Mouse (Mus musculus) neural tube, embryonic 12.5 days (tissue): Measurements from ENCODE around the gene Abcg2. TPM values are rescaled to one million over a fixed set of nuclear protein-coding genes. Genes with fewer than 3 reads are reported as not detected.
"Not testable (repeated sequence)": the region's sequence is repeated elsewhere in the genome, so short reads cannot be mapped to it uniquely, and the experiment has no call there.

Experiments
- ATAC-seq: fragments of 200-750 bp; cut with Nextera tagmentation; 2 replicates; pipeline ENCODE4 v1.8.0; 2017; ENCODE audit warnings: low read depth, mild to moderate bottlenecking, moderate TSS enrichment, moderate library complexity; ENCODE audit not compliant: low FRiP score
- H3K27ac ChIP-seq: fragments of 300-500 bp; sonication (generic); 2 replicates; pipeline ENCODE4 v1.5.1; 2016
- H3K27me3 ChIP-seq: fragments of 300-500 bp; sonication (generic); replicated peaks from 2 replicates; pipeline ENCODE4 v1.6.1; 2016; ENCODE audit warnings: mild to moderate bottlenecking
- H3K36me3 ChIP-seq: fragments of 300-500 bp; sonication (generic); 2 replicates; pipeline ENCODE4 v1.6.1; 2016; ENCODE audit warnings: mild to moderate bottlenecking
- H3K4me1 ChIP-seq: fragments of 300-500 bp; sonication (generic); 2 replicates; pipeline ENCODE4 v1.6.1; 2016
- H3K4me2 ChIP-seq: fragments of 300-500 bp; sonication (generic); replicated peaks from 2 replicates; pipeline ENCODE4 v1.6.1; 2016; ENCODE audit warnings: mild to moderate bottlenecking
- H3K4me3 ChIP-seq: fragments of 300-500 bp; sonication (generic); 2 replicates; pipeline ENCODE4 v1.5.1; 2016
- H3K9ac ChIP-seq: fragments of 300-500 bp; sonication (generic); 2 replicates; pipeline ENCODE4 v1.6.1; 2016; ENCODE audit warnings: mild to moderate bottlenecking
- H3K9me3 ChIP-seq: fragments of 300-500 bp; sonication (generic); 2 replicates; pipeline ENCODE4 v1.6.1; 2016; ENCODE audit warnings: mild to moderate bottlenecking
- WGBS: fragments of 180-500 bp; shearing (Covaris S2); methylation state at CpG from one replicate; pipeline ENCODE4 v1.1.7; 2016; 5-methylcytosine and 5-hydroxymethylcytosine counted together
- polyA plus RNA-seq: library from polyadenylated mRNA; unstranded; fragments of >200 nt; fragmentation: Nextera tagmentation; extraction: Ambion mirVana; gene quantifications from 2 replicates; pipeline ENCODE4 v1.2.1, GENCODE M21; 2016

Abcg2 gene
- polyA plus RNA-seq, 1 experiment from 2014 or later: 44.0 TPM

DNA sequence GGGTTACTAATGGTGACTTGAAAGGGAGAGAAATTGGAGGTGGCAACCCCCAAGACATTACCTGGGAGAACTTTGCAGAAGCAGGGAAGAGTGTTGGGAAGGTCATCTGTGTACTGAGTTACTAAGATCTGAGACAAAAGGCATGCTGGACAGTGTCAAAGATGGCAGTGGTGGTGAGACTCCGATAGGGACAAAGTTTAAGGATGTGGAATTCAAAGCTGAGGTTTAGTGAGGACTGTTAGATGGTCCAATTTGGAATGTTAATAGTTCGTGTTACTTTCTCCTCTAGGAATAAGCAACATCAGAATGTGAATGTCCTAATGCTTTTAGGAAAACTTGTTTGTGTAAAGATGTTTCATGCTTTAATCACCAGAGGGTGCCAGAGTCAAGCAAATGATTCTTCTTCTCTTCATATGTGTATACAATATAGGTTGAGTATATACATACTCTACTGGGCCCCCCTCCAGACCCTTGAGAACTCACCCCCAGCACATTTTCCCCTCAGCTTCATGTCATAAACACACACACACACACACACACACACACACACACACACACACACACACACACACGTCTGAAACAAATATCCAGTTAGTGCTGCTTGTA, 19.3 kb downstream of the Abcg2 start:
- not testable (repeated sequence) for H3K36me3 ChIP-seq, H3K4me2 ChIP-seq, H3K9ac ChIP-seq, H3K9me3 ChIP-seq, H3K4me3 ChIP-seq, H3K27ac ChIP-seq, H3K4me1 ChIP-seq, H3K27me3 ChIP-seq
- whole genome bisulfite sequencing: 79% methylated on average over 3 of the region's 3 CpGs
- ATAC-seq: 0 out of 2 replicates have a peak, but pooled peaks have one; percentile 34

GRCm38 (mm10) chr6:58606642-58607041, 22.3 kb downstream of the Abcg2 start:
- H3K4me3 ChIP-seq: no peak overlapping the region
- H3K9me3 ChIP-seq: peaks cover 5% of the 10 kb centered on the region; the same call in 1 of the 2 replicates
- no peak for ATAC-seq
- no peak overlapping the region for H3K27ac ChIP-seq
- 86% methylated on average over 4 of the region's 4 CpGs for WGBS
- H3K27me3 ChIP-seq: no peaks in the 10 kb centered on the region
- no peak overlapping the region for H3K4me2 ChIP-seq
- no peak overlapping the region for H3K9ac ChIP-seq
- no peaks in the 10 kb centered on the region for H3K4me1 ChIP-seq
- no peaks in the 10 kb centered on the region for H3K36me3 ChIP-seq

DNA sequence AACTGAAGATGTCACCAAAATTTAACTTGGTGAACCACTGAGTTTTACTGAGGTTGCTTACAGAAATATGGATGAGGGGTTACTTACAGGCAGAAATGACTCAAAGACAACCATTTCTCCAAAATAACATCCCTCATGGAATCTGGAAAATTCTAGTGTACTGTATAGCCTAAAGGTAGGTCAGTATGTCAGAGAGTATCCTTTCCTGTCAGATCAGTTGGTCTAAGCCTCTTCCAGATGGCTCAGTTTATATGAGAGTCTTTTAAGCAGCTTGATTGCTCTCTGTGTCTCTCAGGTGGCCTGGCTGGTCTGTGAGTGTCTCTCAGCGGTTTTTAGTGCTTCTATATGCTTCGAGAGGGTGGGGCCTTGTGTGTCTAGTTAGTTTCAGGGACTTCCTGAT, 24.1 kb downstream of the Abcg2 start:
- no peak for ATAC-seq
- 75% methylated on average over 2 of the region's 2 CpGs for WGBS

DNA sequence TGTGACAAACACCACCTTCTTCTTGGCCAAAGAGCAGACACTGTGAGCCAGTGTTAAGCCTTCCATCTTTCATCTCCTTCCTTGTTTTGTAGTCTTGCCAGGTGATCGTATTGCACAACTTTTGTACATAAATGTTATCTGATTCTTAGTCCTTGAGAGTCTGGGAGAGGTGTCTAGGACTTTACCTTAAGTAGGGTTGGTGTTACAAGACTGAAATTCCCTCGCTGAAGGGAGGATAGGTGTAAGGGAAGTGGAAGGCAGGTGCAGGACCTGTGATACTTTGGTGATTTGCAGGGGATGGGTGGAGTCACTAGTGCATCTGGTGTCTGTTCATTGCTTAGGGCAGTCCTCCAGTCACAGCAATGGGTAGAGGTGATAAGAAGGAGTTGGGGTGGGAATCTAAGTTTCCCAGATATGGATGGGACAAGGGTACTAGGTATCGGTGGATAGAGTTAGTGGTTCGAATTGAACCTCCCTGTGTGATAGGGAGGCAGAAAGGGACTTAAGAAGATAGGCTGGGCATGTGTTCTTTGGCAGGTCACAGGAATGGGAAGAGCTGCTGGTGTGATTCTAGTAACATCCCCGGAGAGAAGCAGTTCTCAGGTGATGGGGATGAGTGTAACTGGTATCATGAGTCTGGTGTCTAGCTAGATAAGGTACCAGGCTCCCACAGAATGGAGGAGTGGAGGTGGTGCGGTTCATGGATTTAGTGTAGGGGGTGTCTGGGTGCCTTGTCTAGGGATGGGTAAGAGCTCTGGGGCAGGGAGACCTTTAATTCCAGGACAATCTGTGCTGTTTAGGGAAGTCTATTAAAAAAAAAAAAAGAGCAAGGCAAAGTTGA, 25.8 kb downstream of the Abcg2 start:
- Histone ChIP-seq H3K4me3 (no peak overlapping the region), H3K4me1 (no peaks in the 10 kb centered on the region), H3K9me3 (peaks cover 5% of the 10 kb centered on the region; the same call in 1 of the 2 replicates), H3K27me3 (no peaks in the 10 kb centered on the region), H3K9ac (no peak overlapping the region), H3K27ac (no peak overlapping the region), H3K36me3 (no peaks in the 10 kb centered on the region), H3K4me2 (no peak overlapping the region)
- ATAC-seq: peak; percentile 22; the same call in 1 of the 2 replicates
- 85% methylated on average over 6 of the region's 6 CpGs for WGBS

More for the DNA sequence above, 24.1 kb downstream of the Abcg2 start:
- H3K4me1 ChIP-seq: no peaks in the 10 kb centered on the region
- H3K36me3 ChIP-seq: no peaks in the 10 kb centered on the region
- no peak overlapping the region for H3K4me3 ChIP-seq
- no peaks in the 10 kb centered on the region for H3K27me3 ChIP-seq
- H3K4me2 ChIP-seq: no peak overlapping the region
- no peak overlapping the region for H3K27ac ChIP-seq
- H3K9me3 ChIP-seq: peaks cover 5% of the 10 kb centered on the region; the same call in 1 of the 2 replicates
- H3K9ac ChIP-seq: no peak overlapping the region

- H3K36me3 ChIP-seq: no peaks in the 10 kb centered on the region
- no peak overlapping the region for H3K4me2 ChIP-seq
- H3K27me3 ChIP-seq: no peaks in the 10 kb centered on the region
- peak; percentile 76 for ATAC-seq
- peaks cover 5% of the 10 kb centered on the region; the same call in 1 of the 2 replicates for H3K9me3 ChIP-seq
- no peak overlapping the region for H3K27ac ChIP-seq
- no peaks in the 10 kb centered on the region for H3K4me1 ChIP-seq
- WGBS: 72% methylated on average over 4 of the region's 4 CpGs
- H3K4me3 ChIP-seq: no peak overlapping the region
- no peak overlapping the region for H3K9ac ChIP-seq
Observed at GRCm38 (mm10) chr6:58610760-58611654, 26.7 kb downstream of the Abcg2 start.

- Histone ChIP-seq H3K27me3 (no peaks in the 10 kb centered on the region), H3K36me3 (no peaks in the 10 kb centered on the region), H3K27ac (no peak overlapping the region), H3K9ac (no peak overlapping the region), H3K4me3 (no peak overlapping the region), H3K4me1 (no peaks in the 10 kb centered on the region), H3K9me3 (no peaks in the 10 kb centered on the region), H3K4me2 (no peak overlapping the region)
- 86% methylated on average over 5 of the region's 5 CpGs for WGBS
- ATAC-seq: no peak
Observed at GRCm38 (mm10) chr6:58624126-58624525, 39.8 kb downstream of the Abcg2 start.

DNA sequence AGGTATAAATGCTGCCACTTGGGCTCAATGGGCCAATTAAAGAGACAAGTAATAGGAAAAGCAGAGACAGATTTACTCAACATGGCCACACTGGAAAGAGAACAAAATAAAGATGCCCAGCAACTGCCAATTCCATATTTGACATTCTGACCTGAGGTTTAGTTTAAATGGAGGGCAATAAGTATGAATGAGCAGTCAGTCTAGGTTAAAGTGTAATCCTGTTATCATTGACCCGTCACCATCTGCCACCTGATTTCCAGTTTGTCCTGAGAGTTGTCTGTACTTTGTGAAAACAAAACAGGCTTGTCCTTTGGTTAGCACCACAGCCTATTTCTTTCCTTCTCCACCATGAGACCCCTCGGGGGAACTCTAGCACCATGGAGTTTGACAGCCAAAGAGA, 44.9 kb downstream of the Abcg2 start:
- H3K27me3 ChIP-seq: no peaks in the 10 kb centered on the region
- no peaks in the 10 kb centered on the region for H3K36me3 ChIP-seq
- H3K27ac ChIP-seq: no peak overlapping the region
- ATAC-seq: no peak
- peaks cover 5% of the 10 kb centered on the region for H3K4me1 ChIP-seq
- H3K9me3 ChIP-seq: no peaks in the 10 kb centered on the region
- H3K4me3 ChIP-seq: no peak overlapping the region
- no peak overlapping the region for H3K4me2 ChIP-seq
- WGBS: 86% methylated on average over 2 of the region's 2 CpGs
- no peak overlapping the region for H3K9ac ChIP-seq

DNA sequence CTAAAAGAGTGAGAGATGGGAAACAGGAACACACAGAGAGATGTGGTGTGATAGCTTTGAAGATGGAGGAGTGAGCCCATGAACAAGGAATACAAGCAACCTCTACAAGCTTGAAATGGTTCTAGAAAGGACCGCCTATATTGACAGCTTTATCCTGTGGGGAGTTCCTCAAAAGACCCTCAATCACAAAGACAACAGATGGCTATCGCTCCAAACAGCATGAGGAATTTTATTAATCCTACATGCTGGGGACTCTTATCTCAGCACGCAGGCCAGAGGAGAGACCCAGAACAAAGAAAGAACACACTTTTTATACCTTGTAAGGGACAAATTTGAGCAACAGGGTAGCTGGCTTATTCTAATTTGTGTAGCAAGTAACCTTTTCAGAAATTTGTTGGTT, 48.1 kb downstream of the Abcg2 start:
- H3K4me2 ChIP-seq: no peak overlapping the region
- WGBS: 77% methylated on average over 3 of the region's 3 CpGs
- no peak overlapping the region for H3K9ac ChIP-seq
- H3K27ac ChIP-seq: no peak overlapping the region
- no peak for ATAC-seq
- H3K9me3 ChIP-seq: no peaks in the 10 kb centered on the region
- H3K4me1 ChIP-seq: peaks cover 5% of the 10 kb centered on the region
- H3K27me3 ChIP-seq: no peaks in the 10 kb centered on the region
- H3K4me3 ChIP-seq: no peak overlapping the region
- no peaks in the 10 kb centered on the region for H3K36me3 ChIP-seq

DNA sequence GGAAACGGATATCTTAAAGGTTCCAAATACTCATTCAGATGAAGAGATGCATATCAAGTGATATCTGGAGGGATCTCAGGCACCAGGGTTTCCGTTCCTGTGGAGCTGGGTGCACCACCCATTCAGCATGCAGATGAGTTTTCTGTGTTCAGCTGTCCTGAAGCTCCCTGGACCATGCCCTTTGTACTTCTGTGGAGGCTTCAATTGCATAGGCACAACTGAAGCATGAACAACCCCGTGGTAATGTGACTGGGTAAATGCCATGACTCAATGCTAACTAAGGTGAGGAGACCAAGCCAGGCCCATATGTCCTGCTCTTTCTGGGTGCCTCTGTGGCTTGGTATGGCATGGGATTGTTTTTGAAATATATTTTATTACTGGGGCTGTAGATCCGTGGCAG, 49.4 kb downstream of the Abcg2 start:
- WGBS: 86% methylated on average over 4 of the region's 4 CpGs
- H3K4me2 ChIP-seq: no peak overlapping the region
- peaks cover 5% of the 10 kb centered on the region for H3K4me1 ChIP-seq
- H3K27me3 ChIP-seq: no peaks in the 10 kb centered on the region
- no peaks in the 10 kb centered on the region for H3K36me3 ChIP-seq
- no peak overlapping the region for H3K9ac ChIP-seq
- H3K4me3 ChIP-seq: no peak overlapping the region
- no peak overlapping the region for H3K27ac ChIP-seq
- H3K9me3 ChIP-seq: no peaks in the 10 kb centered on the region
- ATAC-seq: no peak

DNA sequence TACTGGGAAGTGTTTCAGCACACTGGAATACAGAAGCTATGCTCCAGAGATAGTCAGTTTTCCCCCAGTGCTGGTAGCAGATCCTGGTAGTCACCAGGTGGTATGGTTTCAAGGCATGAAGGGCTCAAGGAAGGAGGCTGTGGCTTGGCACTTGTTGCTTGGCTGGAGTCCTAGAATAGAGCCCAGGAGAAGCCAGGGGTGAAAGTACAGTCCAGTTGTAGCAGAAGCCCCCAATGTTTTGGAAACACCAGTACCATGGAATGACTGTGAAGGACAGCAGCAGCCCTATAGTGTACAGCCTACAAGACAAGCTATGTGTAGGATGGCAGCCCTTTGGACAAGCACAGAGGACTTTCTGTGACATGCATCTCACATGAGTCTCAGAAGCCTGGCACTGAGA, 54.2 kb downstream of the Abcg2 start:
- Histone ChIP-seq H3K4me2 (no peak overlapping the region), H3K27me3 (no peaks in the 10 kb centered on the region), H3K27ac (no peak overlapping the region), H3K4me1 (peaks cover 4% of the 10 kb centered on the region; the same call in 1 of the 2 replicates), H3K9me3 (no peaks in the 10 kb centered on the region), H3K36me3 (no peaks in the 10 kb centered on the region), H3K4me3 (no peak overlapping the region), H3K9ac (no peak overlapping the region)
- ATAC-seq: no peak

DNA sequence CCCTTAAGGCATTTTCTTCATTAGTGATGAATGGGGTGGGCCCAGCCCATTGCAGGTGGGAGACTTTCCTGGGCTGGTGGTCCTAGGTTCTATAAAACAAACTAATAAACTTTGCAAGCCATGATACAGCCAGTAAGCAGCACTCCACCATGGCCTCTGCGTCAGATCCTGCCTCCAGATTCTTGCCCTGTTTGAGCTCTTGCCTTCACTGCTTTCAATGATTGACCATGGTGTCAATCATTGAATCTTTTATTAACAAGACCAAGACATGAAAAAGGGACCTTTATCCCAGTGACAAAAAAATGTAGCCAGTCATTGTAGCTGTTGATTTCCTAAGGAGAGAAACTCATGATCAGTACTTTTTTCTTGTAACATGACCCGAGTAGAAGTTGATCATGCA, 55.1 kb downstream of the Abcg2 start:
- H3K4me3 ChIP-seq: no peak overlapping the region
- no peaks in the 10 kb centered on the region for H3K27me3 ChIP-seq
- ATAC-seq: no peak
- H3K9me3 ChIP-seq: no peaks in the 10 kb centered on the region
- H3K4me2 ChIP-seq: no peak overlapping the region
- no peaks in the 10 kb centered on the region for H3K36me3 ChIP-seq
- no peak overlapping the region for H3K9ac ChIP-seq
- H3K27ac ChIP-seq: no peak overlapping the region
- peaks cover 4% of the 10 kb centered on the region; the same call in 1 of the 2 replicates for H3K4me1 ChIP-seq
- WGBS: 88% methylated on average over 2 of the region's 2 CpGs
